Mouse (Mus musculus): ENCODE measurements around the gene Zcchc2.

DNA sequence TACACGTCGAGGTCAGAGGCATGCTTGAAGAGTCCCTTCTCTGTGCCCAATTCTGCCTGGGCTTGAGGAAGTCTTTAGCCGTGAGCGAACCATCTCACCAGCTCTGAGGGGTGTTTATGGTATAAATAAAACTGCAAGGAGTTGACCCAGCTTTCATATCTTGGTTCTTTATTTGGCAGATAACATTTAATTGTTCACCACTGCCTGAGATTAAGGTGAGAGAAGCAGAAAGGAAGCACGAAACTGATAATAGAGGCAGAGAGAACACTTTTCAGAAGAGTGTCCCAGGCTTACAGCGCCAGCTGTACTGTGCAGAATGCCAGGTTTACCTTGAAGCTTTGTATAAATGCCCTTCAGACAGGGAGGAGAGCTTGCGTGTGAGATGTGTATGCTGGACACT is 20.9 kb downstream of the Zcchc2 start:
- no peak for TF ChIP-seq EP300 (IDR thresholded peaks at IDR 0.05; ENCODE audit: insufficient read depth, low read depth, low read length)
- TF ChIP-seq POLR2A (IDR thresholded peaks at IDR 0.05; ENCODE audit: insufficient read depth, low read length) = no peak
